Mouse (Mus musculus): ENCODE data around the gene Gnai1.
A peak's percentile ranks its signal among the peaks of the same experiment; 100 is the strongest.
"Not testable (repeated sequence)": the region's sequence is repeated elsewhere in the genome, so short reads cannot be mapped to it uniquely, and the experiment has no call there.

The Gnai1 gene

GRCm38 (mm10) chr5:18360281-18360819 is at the start of gene Gnai1:
Gnai1 (minus strand) TSS chr5:18360355.
- peak; percentile 64 for DNase-seq (ENCODE audit: low spot score)

- no peak for DNase-seq (ENCODE audit: low spot score)
These were observed 7.7 kb upstream of the Gnai1 start for GRCm38 (mm10) chr5:18367864-18368263.

- DNase-seq (ENCODE audit: low spot score) = no peak
These were observed 5.3 kb upstream of the Gnai1 start for GRCm38 (mm10) chr5:18365460-18365859.

- no peak for DNase-seq (ENCODE audit: low spot score)
These were observed 801 bp upstream of the Gnai1 start for GRCm38 (mm10) chr5:18360956-18361355.

- DNase-seq (ENCODE audit: low spot score) = peak; percentile 24
These were observed 527 bp downstream of the Gnai1 start for GRCm38 (mm10) chr5:18359376-18360280.

GRCm38 (mm10) chr5:18358778-18359177 is 1.4 kb downstream of the Gnai1 start:
- no peak for DNase-seq (ENCODE audit: low spot score)

- peak; percentile 31 for DNase-seq (ENCODE audit: low spot score)
These were observed 2.0 kb downstream of the Gnai1 start for GRCm38 (mm10) chr5:18358191-18358590.

GRCm38 (mm10) chr5:18347297-18347696 is 12.9 kb downstream of the Gnai1 start:
- DNase-seq (ENCODE audit: low spot score) = no peak

- no peak for DNase-seq (ENCODE audit: low spot score)
These were observed 16.6 kb downstream of the Gnai1 start for GRCm38 (mm10) chr5:18343455-18344142.

GRCm38 (mm10) chr5:18342765-18343454 is 17.2 kb downstream of the Gnai1 start:
- no peak for DNase-seq (ENCODE audit: low spot score)

GRCm38 (mm10) chr5:18341876-18342275 is 18.3 kb downstream of the Gnai1 start:
- not testable (repeated sequence) for DNase-seq (ENCODE audit: low spot score)

- DNase-seq (ENCODE audit: low spot score) = no peak
These were observed 27.9 kb downstream of the Gnai1 start for GRCm38 (mm10) chr5:18332256-18332655.

GRCm38 (mm10) chr5:18330726-18331125 is 29.4 kb downstream of the Gnai1 start:
- no peak for DNase-seq (ENCODE audit: low spot score)

- no peak for DNase-seq (ENCODE audit: low spot score)
These were observed 34.0 kb downstream of the Gnai1 start for GRCm38 (mm10) chr5:18326159-18326558.

- DNase-seq (ENCODE audit: low spot score) = no peak
These were observed 36.6 kb downstream of the Gnai1 start for GRCm38 (mm10) chr5:18323534-18323933.

GRCm38 (mm10) chr5:18321661-18322060 is 38.5 kb downstream of the Gnai1 start:
- DNase-seq (ENCODE audit: low spot score) = no peak

- DNase-seq (ENCODE audit: low spot score) = no peak
These were observed 41.3 kb downstream of the Gnai1 start for GRCm38 (mm10) chr5:18318846-18319245.

- DNase-seq (ENCODE audit: low spot score) = no peak
These were observed 52.8 kb downstream of the Gnai1 start for GRCm38 (mm10) chr5:18307229-18307804.

- no peak for DNase-seq (ENCODE audit: low spot score)
These were observed 63.6 kb downstream of the Gnai1 start for GRCm38 (mm10) chr5:18296584-18296983.

- no peak for DNase-seq (ENCODE audit: low spot score)
These were observed 67.4 kb downstream of the Gnai1 start for GRCm38 (mm10) chr5:18292744-18293143.

- no peak for DNase-seq (ENCODE audit: low spot score)
These were observed 70.6 kb downstream of the Gnai1 start for GRCm38 (mm10) chr5:18289530-18289929.

GRCm38 (mm10) chr5:18288694-18289093 is 71.5 kb downstream of the Gnai1 start:
- no peak for DNase-seq (ENCODE audit: low spot score)

Measured in urinary bladder, postnatal 25 days (tissue).